Mouse (Mus musculus) liver, postnatal 0 days (tissue): ENCODE results near the gene Calm5.

ENCODE experiments used
- CTCF ChIP-seq: sonication (generic); IDR thresholded peaks from 2 replicates; pipeline ENCODE4 v1.5.1; 2016; ENCODE audit warnings: antibody characterized with exemption, low read depth
- EP300 ChIP-seq: IDR thresholded peaks from 2 replicates; pipeline ENCODE4 v1.6.1; 2016; ENCODE audit warnings: antibody characterized with exemption, low read depth, mild to moderate bottlenecking

DNA sequence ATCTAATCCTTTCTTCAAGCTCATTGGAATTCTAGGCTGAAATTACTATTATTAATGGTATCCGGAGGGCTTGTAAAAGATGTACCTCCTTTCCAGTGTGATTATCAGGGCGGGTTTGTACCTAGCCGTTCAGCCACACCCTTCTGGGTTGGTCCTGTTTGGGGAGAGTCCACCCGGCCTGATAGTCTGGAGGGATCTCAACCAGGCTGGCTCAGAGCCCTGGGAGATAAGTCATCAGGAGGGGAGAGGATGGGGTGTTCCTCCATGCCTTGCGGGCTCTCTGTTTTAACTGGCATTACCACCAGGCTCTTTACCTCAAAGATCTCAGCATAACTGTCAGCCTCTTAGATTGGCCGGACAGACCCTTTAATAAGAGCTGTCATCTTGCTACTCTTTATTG, 13.2 kb downstream of the Calm5 start:
- TF ChIP-seq CTCF (no peak), EP300 (peak; percentile 70; the same call in 1 of the 2 replicates)
